Mouse (Mus musculus): Measurements from ENCODE around the gene Cbwd1. TPM values are rescaled to one million over a fixed set of nuclear protein-coding genes. Genes with fewer than 3 reads are reported as not detected.

The Cbwd1 gene
- polyA plus RNA-seq, 1 experiment from 2014 or later = 38.9 TPM

- H3K27me3 ChIP-seq = peaks cover 4% of the 10 kb centered on the region
- CTCF ChIA-PET = interaction anchor here (0.9 to 1.8 kb wide), 3 partner anchors 12 to 16 kb away, joined by 3 to 6 read pairs (median 5); no protein-coding TSS in a partner anchor
- POLR2A ChIA-PET = no interaction called here
- no peak for DNase-seq (ENCODE audit: low read depth, low spot score)
- in situ Hi-C loops (cut with MboI; ENCODE audit: low pct_unique_long_range_greater_than_20kb) = no loop called here
- no peak for TF ChIP-seq CTCF (IDR thresholded peaks at IDR 0.05)
- ATAC-seq = no peak
Observed at GRCm38 (mm10) chr19:24996815-24997704, 35.6 kb upstream of the Cbwd1 start.

GRCm38 (mm10) chr19:24994900-24995299 lies 33.5 kb upstream of the Cbwd1 start:
- in situ Hi-C loops (cut with MboI; ENCODE audit: low pct_unique_long_range_greater_than_20kb) = no loop called here
- POLR2A ChIA-PET = no interaction called here
- DNase-seq (ENCODE audit: low read depth, low spot score) (peak; percentile 64), ATAC-seq (peak; percentile 76)
- CTCF ChIA-PET = interaction anchor here (0.7 to 1.0 kb wide), 2 partner anchors 11 to 33 kb away, joined by 3 to 4 read pairs; no protein-coding TSS in a partner anchor
- no peaks in the 10 kb centered on the region for H3K27me3 ChIP-seq
- TF ChIP-seq CTCF (IDR thresholded peaks at IDR 0.05) = no peak

DNA sequence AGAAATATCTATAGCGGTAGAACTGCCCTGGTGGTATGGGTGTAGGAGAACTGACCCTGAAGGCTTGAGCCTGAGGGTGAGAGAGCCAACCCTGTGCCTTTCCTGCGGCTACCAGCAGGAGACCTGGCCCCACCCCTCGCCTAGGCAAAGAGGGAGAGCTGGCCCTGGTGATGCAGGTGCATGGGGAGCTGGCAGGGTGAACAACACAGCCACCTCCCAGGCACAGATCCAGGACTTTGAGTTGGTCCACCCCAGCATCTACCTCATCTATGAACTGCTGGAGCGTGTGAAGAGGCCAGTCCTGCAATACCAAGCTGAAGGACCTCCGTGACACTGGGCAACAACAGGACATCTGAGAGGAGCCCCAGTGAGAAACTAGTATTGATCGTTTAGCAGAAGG lies 32.1 kb upstream of the Cbwd1 start:
- ChIA-PET POLR2A (no interaction called here), CTCF (no interaction called here)
- no peak for ATAC-seq
- in situ Hi-C loops (cut with MboI; ENCODE audit: low pct_unique_long_range_greater_than_20kb) = no loop called here
- DNase-seq (ENCODE audit: low read depth, low spot score) = no peak
- no peaks in the 10 kb centered on the region for H3K27me3 ChIP-seq
- TF ChIP-seq CTCF (IDR thresholded peaks at IDR 0.05) = no peak

- POLR2A ChIA-PET = no interaction called here
Observed at GRCm38 (mm10) chr19:24990138-24990822, 28.9 kb upstream of the Cbwd1 start.

GRCm38 (mm10) chr19:24988831-24989230 lies 27.4 kb upstream of the Cbwd1 start:
- no peak for DNase-seq (ENCODE audit: low read depth, low spot score)

More at GRCm38 (mm10) chr19:24990138-24990822, 28.9 kb upstream of the Cbwd1 start:
- no peak for DNase-seq (ENCODE audit: low read depth, low spot score)
- in situ Hi-C loops (cut with MboI; ENCODE audit: low pct_unique_long_range_greater_than_20kb) = no loop called here
- ATAC-seq = no peak
- CTCF ChIA-PET = interaction anchor here (1.0 kb wide), 1 partner anchor 29 kb away, joined by 3 read pairs; the partner anchor contains the start of gene Cbwd1
- TF ChIP-seq CTCF (IDR thresholded peaks at IDR 0.05) = no peak
- H3K27me3 ChIP-seq = no peaks in the 10 kb centered on the region

GRCm38 (mm10) chr19:24987355-24987754 lies 25.9 kb upstream of the Cbwd1 start:
- in situ Hi-C loops (cut with MboI; ENCODE audit: low pct_unique_long_range_greater_than_20kb) = no loop called here
- TF ChIP-seq CTCF (IDR thresholded peaks at IDR 0.05) = no peak
- ChIA-PET CTCF (interaction anchor here (0.7 kb wide), 1 partner anchor 11 kb away, joined by 3 read pairs; no protein-coding TSS in a partner anchor), POLR2A (no interaction called here)
- no peak for ATAC-seq
- H3K27me3 ChIP-seq = no peaks in the 10 kb centered on the region
- no peak for DNase-seq (ENCODE audit: low read depth, low spot score)

More at GRCm38 (mm10) chr19:24988831-24989230, 27.4 kb upstream of the Cbwd1 start:
- POLR2A ChIA-PET = no interaction called here
- H3K27me3 ChIP-seq = no peaks in the 10 kb centered on the region
- CTCF ChIA-PET = no interaction called here
- ATAC-seq = no peak
- no peak for TF ChIP-seq CTCF (IDR thresholded peaks at IDR 0.05)
- in situ Hi-C loops (cut with MboI; ENCODE audit: low pct_unique_long_range_greater_than_20kb) = no loop called here

DNA sequence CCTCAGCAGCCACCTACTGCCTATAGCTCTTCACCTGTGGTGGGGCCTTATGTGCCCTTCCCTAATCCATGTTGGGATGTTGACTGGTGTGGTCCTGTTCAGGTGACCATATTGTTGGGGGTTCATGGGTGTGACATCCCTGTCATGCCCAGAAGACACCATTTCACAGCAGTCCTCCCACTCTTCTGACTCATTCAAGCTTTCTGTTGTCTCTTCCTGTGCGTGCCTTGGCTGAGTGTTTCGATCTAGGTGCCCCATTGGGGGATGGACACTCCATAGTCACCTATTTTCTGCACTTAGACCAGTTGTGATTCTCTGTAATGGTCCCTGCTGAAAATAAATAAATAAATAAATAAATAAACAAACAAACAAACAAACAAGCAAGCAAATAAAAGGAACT lies 23.6 kb upstream of the Cbwd1 start:
- CTCF ChIA-PET = interaction anchor here (1.2 to 1.7 kb wide), 2 partner anchors 11 to 13 kb away, joined by 5 to 6 read pairs; no protein-coding TSS in a partner anchor
- H3K27me3 ChIP-seq = no peaks in the 10 kb centered on the region
- in situ Hi-C loops (cut with MboI; ENCODE audit: low pct_unique_long_range_greater_than_20kb) = no loop called here
- ATAC-seq = no peak
- no peak for DNase-seq (ENCODE audit: low read depth, low spot score)
- POLR2A ChIA-PET = no interaction called here
- no peak for TF ChIP-seq CTCF (IDR thresholded peaks at IDR 0.05)

DNA sequence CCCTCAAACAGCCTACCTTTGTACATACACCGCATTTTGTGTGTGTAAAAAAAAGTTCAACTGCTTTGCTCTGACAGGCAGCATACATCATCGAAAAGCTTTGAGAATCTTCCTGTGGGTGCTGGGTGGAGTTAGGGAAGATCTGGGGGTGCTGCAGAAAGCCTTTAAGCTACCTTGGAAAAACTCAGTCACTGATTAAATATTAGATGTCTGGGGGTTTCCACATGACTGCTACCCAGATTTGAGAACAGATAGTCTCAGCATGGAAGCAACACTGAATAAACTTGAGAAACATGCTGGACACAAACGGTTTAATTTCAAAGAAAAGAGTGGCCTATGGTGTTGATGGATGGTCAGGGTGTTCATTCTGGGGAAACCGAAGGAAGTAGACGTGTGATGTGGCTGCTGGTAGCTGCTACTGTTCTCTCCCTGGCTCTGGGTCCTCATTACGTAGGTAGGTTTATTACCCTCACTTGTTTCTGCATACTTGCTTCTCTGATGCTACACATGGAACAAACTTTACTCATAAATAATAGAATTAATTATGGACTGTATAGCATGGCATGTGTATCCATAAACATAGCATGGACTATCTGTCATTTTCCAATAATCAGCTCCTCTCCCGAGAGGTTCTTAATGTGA lies 22.6 kb upstream of the Cbwd1 start:
- DNase-seq (ENCODE audit: low read depth, low spot score) (peak; percentile 79), ATAC-seq (peak; percentile 72)
- ChIA-PET POLR2A (no interaction called here), CTCF (interaction anchor here (1.1 to 2.0 kb wide), 4 partner anchors 11 to 107 kb away, joined by 3 to 8 read pairs (median 5); partner anchors contain the start of gene Cbwd1)
- in situ Hi-C loops (cut with MboI; ENCODE audit: low pct_unique_long_range_greater_than_20kb) = no loop called here
- H3K27me3 ChIP-seq = no peaks in the 10 kb centered on the region
- TF ChIP-seq CTCF (IDR thresholded peaks at IDR 0.05) = no peak

DNA sequence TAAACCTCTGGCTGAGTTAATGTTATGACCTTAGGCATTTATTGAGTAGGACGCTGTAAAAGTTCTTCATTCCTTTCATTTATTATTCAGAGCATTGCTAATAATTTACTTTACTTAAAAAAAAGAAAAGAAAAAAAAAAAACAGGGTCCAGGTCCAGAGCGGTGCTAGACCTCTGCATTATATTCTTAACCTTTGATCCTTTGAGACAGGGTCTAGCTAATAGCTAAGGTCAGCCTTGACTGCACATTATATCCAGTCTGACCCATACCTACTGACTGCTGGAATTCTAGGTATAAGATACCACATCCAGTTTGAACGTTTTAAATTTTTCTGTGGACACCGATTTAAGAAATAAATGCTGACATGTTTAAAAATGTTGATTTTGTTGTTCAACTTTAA lies 21.6 kb upstream of the Cbwd1 start:
- POLR2A ChIA-PET = no interaction called here

DNA sequence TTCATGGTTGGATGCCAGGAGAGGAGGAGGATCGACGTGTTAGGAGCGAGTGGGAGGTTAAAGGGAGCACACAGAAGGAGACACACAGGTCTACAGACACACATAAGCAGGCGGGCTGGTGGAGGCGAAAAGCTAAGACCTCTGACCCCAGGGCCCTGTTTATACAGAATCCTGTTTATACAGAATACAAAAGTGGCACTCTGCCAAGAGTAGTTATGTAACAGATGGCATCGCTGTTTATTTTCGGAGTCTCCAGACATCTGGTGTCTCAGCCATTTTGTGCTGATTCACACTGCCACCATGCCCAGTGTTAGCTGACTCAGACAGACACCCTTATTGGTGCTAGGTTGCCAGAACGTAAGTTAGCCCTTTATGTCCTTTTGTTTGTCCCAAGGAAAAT lies 19.9 kb upstream of the Cbwd1 start:
- no peaks in the 10 kb centered on the region for H3K27me3 ChIP-seq
- ATAC-seq (no peak), DNase-seq (ENCODE audit: low read depth, low spot score) (no peak)
- in situ Hi-C loops (cut with MboI; ENCODE audit: low pct_unique_long_range_greater_than_20kb) = no loop called here
- POLR2A ChIA-PET = no interaction called here
- no peak for TF ChIP-seq CTCF (IDR thresholded peaks at IDR 0.05)
- CTCF ChIA-PET = interaction anchor here (0.7 to 1.4 kb wide), 2 partner anchors 10 to 15 kb away, joined by 3 to 6 read pairs; no protein-coding TSS in a partner anchor

More for the DNA sequence above, 21.6 kb upstream of the Cbwd1 start:
- CTCF ChIA-PET = interaction anchor here (1.1 to 2.0 kb wide), 4 partner anchors 12 to 108 kb away, joined by 3 to 8 read pairs (median 4); partner anchors contain the start of gene Cbwd1
- no peak for TF ChIP-seq CTCF (IDR thresholded peaks at IDR 0.05)
- in situ Hi-C loops (cut with MboI; ENCODE audit: low pct_unique_long_range_greater_than_20kb) = no loop called here
- ATAC-seq (no peak), DNase-seq (ENCODE audit: low read depth, low spot score) (no peak)
- H3K27me3 ChIP-seq = no peaks in the 10 kb centered on the region

All from Patski (cell line).